Mouse (Mus musculus): ENCODE results near the gene Dnajc15. TPM values are rescaled to one million over a fixed set of nuclear protein-coding genes. Genes with fewer than 3 reads are reported as not detected.

Gene Dnajc15
- polyA plus RNA-seq, 1 experiment = 39.7 TPM

GRCm38 (mm10) chr14:77832359-77832758 lies 42.6 kb downstream of the Dnajc15 start:
- Histone ChIP-seq H3K4me3 (replicated peaks; ENCODE audit: insufficient read depth, low read depth, low read length) (no peak overlapping the region), H3K27ac (ENCODE audit: insufficient read depth, low read length) (no peak overlapping the region), H3K4me1 (ENCODE audit: control insufficient read depth, insufficient read depth, low read length) (no peaks in the 10 kb centered on the region), H3K27me3 (ENCODE audit: control insufficient read depth, insufficient read depth, low read length) (no peaks in the 10 kb centered on the region)
- no peak for DNase-seq
- TF ChIP-seq CTCF (IDR thresholded peaks at IDR 0.05; ENCODE audit: borderline replicate concordance, insufficient read depth, low read depth, low read length) (no peak), POLR2A (IDR thresholded peaks at IDR 0.05; ENCODE audit: borderline replicate concordance, insufficient read depth, low read length) (no peak)

DNA sequence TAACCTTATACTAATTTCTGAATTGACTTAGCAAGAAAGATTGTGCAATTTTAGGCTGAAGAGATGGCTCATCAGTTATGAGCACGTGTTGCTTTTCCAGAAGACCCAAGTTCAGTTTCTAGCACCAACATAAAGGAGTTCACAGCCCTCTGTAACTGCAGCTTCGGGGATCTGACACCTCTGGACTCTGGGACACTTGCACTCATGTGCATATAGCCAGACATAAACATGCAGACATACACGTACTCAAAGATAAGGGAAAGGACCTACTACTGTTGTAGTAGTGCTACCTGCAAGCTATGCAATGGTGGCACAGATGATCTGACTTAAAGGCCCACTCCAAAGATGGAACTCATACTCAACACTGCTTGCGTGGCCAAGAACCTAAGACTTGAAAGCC lies 43.0 kb downstream of the Dnajc15 start:
- no peak for TF ChIP-seq CTCF (IDR thresholded peaks at IDR 0.05; ENCODE audit: borderline replicate concordance, insufficient read depth, low read depth, low read length)
- no peak for TF ChIP-seq POLR2A (IDR thresholded peaks at IDR 0.05; ENCODE audit: borderline replicate concordance, insufficient read depth, low read length)
- H3K27ac ChIP-seq (ENCODE audit: insufficient read depth, low read length) = no peak overlapping the region
- H3K27me3 ChIP-seq (ENCODE audit: control insufficient read depth, insufficient read depth, low read length) = no peaks in the 10 kb centered on the region
- WGBS = 96% methylated on average over 4 of the region's 4 CpGs
- H3K4me1 ChIP-seq (ENCODE audit: control insufficient read depth, insufficient read depth, low read length) = no peaks in the 10 kb centered on the region
- H3K4me3 ChIP-seq (replicated peaks; ENCODE audit: insufficient read depth, low read depth, low read length) = no peak overlapping the region
- DNase-seq = no peak

- no peak for TF ChIP-seq POLR2A (IDR thresholded peaks at IDR 0.05; ENCODE audit: borderline replicate concordance, insufficient read depth, low read length)
- TF ChIP-seq CTCF (IDR thresholded peaks at IDR 0.05; ENCODE audit: borderline replicate concordance, insufficient read depth, low read depth, low read length) = no peak
- Histone ChIP-seq H3K27me3 (ENCODE audit: control insufficient read depth, insufficient read depth, low read length) (no peaks in the 10 kb centered on the region), H3K4me3 (replicated peaks; ENCODE audit: insufficient read depth, low read depth, low read length) (no peak overlapping the region), H3K4me1 (ENCODE audit: control insufficient read depth, insufficient read depth, low read length) (no peaks in the 10 kb centered on the region), H3K27ac (ENCODE audit: insufficient read depth, low read length) (no peak overlapping the region)
- 91% methylated on average over 4 of the region's 4 CpGs for WGBS
- peak in 1 of 2 experiments; percentile 8 for DNase-seq
These were observed 45.3 kb downstream of the Dnajc15 start for GRCm38 (mm10) chr14:77829673-77830072.

DNA sequence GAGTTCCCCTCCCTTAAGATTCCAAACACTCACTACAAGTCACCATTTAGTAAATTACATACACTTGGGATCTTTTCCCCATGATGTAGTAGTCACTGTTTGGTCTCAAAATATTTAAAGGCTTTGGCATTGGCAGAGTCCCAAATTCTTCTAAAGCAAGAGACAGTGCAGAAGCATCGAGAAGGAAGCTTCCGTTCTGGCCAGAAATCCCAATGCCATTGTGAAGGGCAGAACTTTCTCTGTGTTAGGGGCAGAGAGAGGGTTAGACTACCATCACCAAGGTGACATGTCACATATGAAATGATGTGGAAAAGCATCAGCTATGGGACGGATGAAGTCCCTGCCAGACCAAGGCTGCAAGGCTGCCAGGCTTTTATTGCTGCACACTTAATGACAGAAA lies 49.0 kb downstream of the Dnajc15 start:
- 60% methylated on average over 3 of the region's 3 CpGs for WGBS
- H3K27me3 ChIP-seq (ENCODE audit: control insufficient read depth, insufficient read depth, low read length) = no peaks in the 10 kb centered on the region
- DNase-seq = no peak
- no peak overlapping the region for H3K27ac ChIP-seq (ENCODE audit: insufficient read depth, low read length)
- H3K4me1 ChIP-seq (ENCODE audit: control insufficient read depth, insufficient read depth, low read length) = no peaks in the 10 kb centered on the region
- no peak overlapping the region for H3K4me3 ChIP-seq (replicated peaks; ENCODE audit: insufficient read depth, low read depth, low read length)
- no peak for TF ChIP-seq CTCF (IDR thresholded peaks at IDR 0.05; ENCODE audit: borderline replicate concordance, insufficient read depth, low read depth, low read length)
- TF ChIP-seq POLR2A (IDR thresholded peaks at IDR 0.05; ENCODE audit: borderline replicate concordance, insufficient read depth, low read length) = no peak

- TF ChIP-seq POLR2A (IDR thresholded peaks at IDR 0.05; ENCODE audit: borderline replicate concordance, insufficient read depth, low read length) (no peak), CTCF (IDR thresholded peaks at IDR 0.05; ENCODE audit: borderline replicate concordance, insufficient read depth, low read depth, low read length) (no peak)
- H3K4me3 ChIP-seq (replicated peaks; ENCODE audit: insufficient read depth, low read depth, low read length) = no peak overlapping the region
- no peak overlapping the region for H3K27ac ChIP-seq (ENCODE audit: insufficient read depth, low read length)
- 98% methylated on average over 6 of the region's 6 CpGs for WGBS
- DNase-seq = no peak
- H3K4me1 ChIP-seq (ENCODE audit: control insufficient read depth, insufficient read depth, low read length) = no peaks in the 10 kb centered on the region
- no peaks in the 10 kb centered on the region for H3K27me3 ChIP-seq (ENCODE audit: control insufficient read depth, insufficient read depth, low read length)
These were observed 49.8 kb downstream of the Dnajc15 start for GRCm38 (mm10) chr14:77825121-77825520.

- H3K27me3 ChIP-seq (ENCODE audit: control insufficient read depth, insufficient read depth, low read length) = no peaks in the 10 kb centered on the region
- DNase-seq = no peak
- no peak overlapping the region for H3K4me3 ChIP-seq (replicated peaks; ENCODE audit: insufficient read depth, low read depth, low read length)
- H3K4me1 ChIP-seq (ENCODE audit: control insufficient read depth, insufficient read depth, low read length) = no peaks in the 10 kb centered on the region; the same call in 1 of the 2 replicates
- TF ChIP-seq CTCF (IDR thresholded peaks at IDR 0.05; ENCODE audit: borderline replicate concordance, insufficient read depth, low read depth, low read length) (no peak), POLR2A (IDR thresholded peaks at IDR 0.05; ENCODE audit: borderline replicate concordance, insufficient read depth, low read length) (no peak)
- no peak overlapping the region for H3K27ac ChIP-seq (ENCODE audit: insufficient read depth, low read length)
- 79% methylated on average over 3 of the region's 3 CpGs for WGBS
These were observed 55.1 kb downstream of the Dnajc15 start for GRCm38 (mm10) chr14:77819841-77820240.

GRCm38 (mm10) chr14:77817561-77817960 lies 57.4 kb downstream of the Dnajc15 start:
- no peak for TF ChIP-seq POLR2A (IDR thresholded peaks at IDR 0.05; ENCODE audit: borderline replicate concordance, insufficient read depth, low read length)
- Histone ChIP-seq H3K4me1 (ENCODE audit: control insufficient read depth, insufficient read depth, low read length) (no peaks in the 10 kb centered on the region; the same call in 1 of the 2 replicates), H3K27me3 (ENCODE audit: control insufficient read depth, insufficient read depth, low read length) (no peaks in the 10 kb centered on the region), H3K27ac (ENCODE audit: insufficient read depth, low read length) (no peak overlapping the region), H3K4me3 (replicated peaks; ENCODE audit: insufficient read depth, low read depth, low read length) (no peak overlapping the region)
- no peak for DNase-seq
- WGBS = 72% methylated on average over 6 of the region's 6 CpGs

GRCm38 (mm10) chr14:77814935-77815334 lies 60.0 kb downstream of the Dnajc15 start:
- no peaks in the 10 kb centered on the region for H3K27me3 ChIP-seq (ENCODE audit: control insufficient read depth, insufficient read depth, low read length)
- peak; percentile 30 to 59 for DNase-seq
- no peak overlapping the region for H3K27ac ChIP-seq (ENCODE audit: insufficient read depth, low read length)
- no peak for TF ChIP-seq POLR2A (IDR thresholded peaks at IDR 0.05; ENCODE audit: borderline replicate concordance, insufficient read depth, low read length)
- no peak for TF ChIP-seq CTCF (IDR thresholded peaks at IDR 0.05; ENCODE audit: borderline replicate concordance, insufficient read depth, low read depth, low read length)
- 10% methylated on average over 4 of the region's 4 CpGs for WGBS
- H3K4me1 ChIP-seq (ENCODE audit: control insufficient read depth, insufficient read depth, low read length) = no peaks in the 10 kb centered on the region; the same call in 1 of the 2 replicates
- H3K4me3 ChIP-seq (replicated peaks; ENCODE audit: insufficient read depth, low read depth, low read length) = no peak overlapping the region
